Mouse (Mus musculus) heart, postnatal 14 days (tissue): ENCODE results near the gene Lat. TPM values are rescaled to one million over a fixed set of nuclear protein-coding genes. Genes with fewer than 3 reads are reported as not detected.
"Not testable (repeated sequence)": the region's sequence is repeated elsewhere in the genome, so short reads cannot be mapped to it uniquely, and the experiment has no call there.

Experiments
- DNase-seq, 2 experiments: peaks; one replicate each; pipeline ENCODE4 v3.0.0; 2021 to 2022
- intact Hi-C: fragments of 180-260 bp; cut with DNase I; formaldehyde crosslinking; loops from one replicate; pipeline ENCODE4 v1.15.1; 2025
- long read RNA-seq, 2 experiments: library from polyadenylated mRNA; stranded (forward); transcript quantifications; one replicate each; pipeline ENCODE4 v2.0.0; 2021
- total RNA-seq, 2 experiments: library from RNA; stranded (reverse); gene quantifications; 2 replicates each; pipeline ENCODE4 v1.2.3; 2021

The Lat gene
- 10 to 100 TPM in 1 of 2 experiments, 1 to 10 TPM in 1; 2.3 to 13.3 TPM for total RNA-seq
- long read RNA-seq, experiment 1, transcript Lat-201 (12 exons, 1,235 nt) = major isoform, 13 of 18 reads
- long read RNA-seq, experiment 1, partial matches to known transcripts = 0 of 18 reads
- long read RNA-seq, experiment 1, other reads (novel, unspliced or antisense) = 5 of 18 reads
- long read RNA-seq, experiment 2, partial matches to known transcripts = 0 of 1 reads
- long read RNA-seq, experiment 2, other reads (novel, unspliced or antisense) = 1 of 1 reads

GRCm38 (mm10) chr7:126369393-126369792, at the start of gene Lat:
Gene Lat, minus strand, starts transcription at chr7:126369570.
- intact Hi-C loops = no loop called here
- DNase-seq = no peak

GRCm38 (mm10) chr7:126418496-126418895, 49.1 kb upstream of the Lat start:
- intact Hi-C loops = no loop called here
- DNase-seq = no peak

- intact Hi-C loops = no loop called here
- DNase-seq = no peak
These were observed 48.2 kb upstream of the Lat start for GRCm38 (mm10) chr7:126417606-126418005.

GRCm38 (mm10) chr7:126417045-126417444, 47.7 kb upstream of the Lat start:
- intact Hi-C loops = no loop called here
- no peak for DNase-seq

GRCm38 (mm10) chr7:126416615-126417014, 47.2 kb upstream of the Lat start:
- intact Hi-C loops = no loop called here
- no peak for DNase-seq

- no peak for DNase-seq
- intact Hi-C loops = no loop called here
These were observed 45.4 kb upstream of the Lat start, which contains the start of gene Cd19 for GRCm38 (mm10) chr7:126414725-126415124. Gene Cd19, minus strand, starts transcription at chr7:126414889.

GRCm38 (mm10) chr7:126411061-126411460, 41.7 kb upstream of the Lat start:
- intact Hi-C loops = no loop called here
- no peak for DNase-seq

GRCm38 (mm10) chr7:126408686-126409085, 39.3 kb upstream of the Lat start:
- intact Hi-C loops = no loop called here

GRCm38 (mm10) chr7:126402518-126402917, 33.1 kb upstream of the Lat start:
- DNase-seq, intact Hi-C loops: not testable (repeated sequence)

More at GRCm38 (mm10) chr7:126408686-126409085, 39.3 kb upstream of the Lat start:
- no peak for DNase-seq

GRCm38 (mm10) chr7:126399548-126399947, 30.2 kb upstream of the Lat start:
- intact Hi-C loops = loop anchor here (1.0 to 5.0 kb wide), 3 partner anchors 29 to 129 kb away; partner anchors contain the start of gene Rabep2
- peak; percentile 84 to 91 for DNase-seq

GRCm38 (mm10) chr7:126397822-126398221, 28.5 kb upstream of the Lat start:
- intact Hi-C loops = loop anchor here (2.0 to 5.0 kb wide), 2 partner anchors 31 to 69 kb away; partner anchors contain the start of gene Rabep2
- no peak for DNase-seq

GRCm38 (mm10) chr7:126397221-126397620, 27.9 kb upstream of the Lat start:
- intact Hi-C loops = loop anchor here (5.0 kb wide), 1 partner anchor 70 kb away; no protein-coding TSS in a partner anchor

GRCm38 (mm10) chr7:126396298-126397119, 27.1 kb upstream of the Lat start, which contains the start of gene Nfatc2ip:
Gene Nfatc2ip, minus strand, starts transcription at chr7:126396737.
- DNase-seq = peak; percentile 93 to 95
- intact Hi-C loops = loop anchor here (5.0 kb wide), 1 partner anchor 71 kb away; no protein-coding TSS in a partner anchor

More at GRCm38 (mm10) chr7:126397221-126397620, 27.9 kb upstream of the Lat start:
- DNase-seq = no peak

- DNase-seq, intact Hi-C loops: not testable (repeated sequence)
These were observed 22.9 kb upstream of the Lat start for GRCm38 (mm10) chr7:126392086-126392884.

GRCm38 (mm10) chr7:126388185-126388584, 18.8 kb upstream of the Lat start:
- intact Hi-C loops = no loop called here
- no peak for DNase-seq

- intact Hi-C loops = no loop called here
- no peak for DNase-seq
These were observed 14.2 kb upstream of the Lat start for GRCm38 (mm10) chr7:126383565-126383964.

GRCm38 (mm10) chr7:126377278-126378158, 8.1 kb upstream of the Lat start, which contains the start of gene Spns1:
Gene Spns1, minus strand, starts transcription at chr7:126377450.
- intact Hi-C loops = loop anchor here (1.0 to 2.0 kb wide), 2 partner anchors 54 to 115 kb away; no protein-coding TSS in a partner anchor
- DNase-seq = peak; percentile 88 to 92

GRCm38 (mm10) chr7:126376903-126377277, 7.5 kb upstream of the Lat start:
- intact Hi-C loops = loop anchor here (2.0 kb wide), 1 partner anchor 114 kb away; no protein-coding TSS in a partner anchor
- peak in 1 of 2 experiments; percentile 16 for DNase-seq

GRCm38 (mm10) chr7:126375012-126375411, 5.6 kb upstream of the Lat start:
- intact Hi-C loops = no loop called here
- DNase-seq = no peak
